8 mouse cellular contexts compared by ENCODE assay signal in genomic region chr13:49607714-49608113, GRCm38 (mm10). TPM values are rescaled to one million over a fixed set of nuclear protein-coding genes. Genes with fewer than 3 reads are reported as not detected.
DNase-seq lines count a peak whose midpoint lies in the region; ATAC-seq lines count a peak whose summit lies in the region.

Ogn (plus strand) TSS chr13:49608046.

- ATAC-seq in forebrain, embryonic 12.5 days (ENCODE audit: low FRiP score), result no peak
- ATAC-seq in heart, embryonic 15.5 days (replicated peaks; ENCODE audit: insufficient number of reproducible peaks, insufficient read depth, low FRiP score, low read depth), result peak; percentile 76; the same call in 1 of the 2 replicates
- ATAC-seq in limb, embryonic 15.5 days (ENCODE audit: insufficient number of reproducible peaks, low FRiP score, low TSS enrichment, low read depth), result no peak

- H3K4me3 ChIP-seq in forebrain, embryonic 12.5 days (replicated peaks), result no peak within 1 kb of the TSS
- no peak within 1 kb of the TSS for H3K4me3 ChIP-seq in forebrain, embryonic 10.5 days
- H3K4me3 ChIP-seq in heart, embryonic 15.5 days, result peak within 1 kb of the TSS; percentile 37
- H3K4me3 ChIP-seq in limb, embryonic 15.5 days, result peak within 1 kb of the TSS; percentile 37

- WGBS in forebrain, embryonic 12.5 days, result 69% methylated on average over 4 of the region's 4 CpGs
- 78% methylated on average over 4 of the region's 4 CpGs for WGBS in forebrain, embryonic 10.5 days
- WGBS in heart, embryonic 15.5 days, result 24% methylated on average over 4 of the region's 4 CpGs
- WGBS in limb, embryonic 15.5 days, result 14% methylated on average over 4 of the region's 4 CpGs

- H3K27ac ChIP-seq in forebrain, embryonic 12.5 days, result no peak within 1 kb of the TSS
- H3K27ac ChIP-seq in forebrain, embryonic 10.5 days, result no peak within 1 kb of the TSS
- H3K27ac ChIP-seq in heart, embryonic 15.5 days, result peak within 1 kb of the TSS; percentile 73
- peak within 1 kb of the TSS; percentile 83 for H3K27ac ChIP-seq in limb, embryonic 15.5 days

- no peak for DNase-seq in forebrain, embryonic 10.5 days (ENCODE audit: extremely low spot score, low spot score)
- peak; percentile 9 for DNase-seq in brain, adult 2 months (ENCODE audit: low read depth, low spot score)
- DNase-seq in right cerebral cortex, adult 18-20 months, result no peak
- DNase-seq in layer of hippocampus, adult 9-11 months, result no peak
- DNase-seq in retina, embryonic 14.5 days (ENCODE audit: low spot score), result no peak

- no peaks in the 10 kb centered on the region for H3K36me3 ChIP-seq in forebrain, embryonic 12.5 days (replicated peaks)
- no peaks in the 10 kb centered on the region for H3K36me3 ChIP-seq in forebrain, embryonic 10.5 days (replicated peaks)
- no peaks in the 10 kb centered on the region for H3K36me3 ChIP-seq in heart, embryonic 15.5 days
- no peaks in the 10 kb centered on the region for H3K36me3 ChIP-seq in limb, embryonic 15.5 days

- H3K27me3 ChIP-seq in forebrain, embryonic 12.5 days, result no peaks in the 10 kb centered on the region
- no peaks in the 10 kb centered on the region for H3K27me3 ChIP-seq in forebrain, embryonic 10.5 days (ENCODE audit: poor library complexity, severe bottlenecking)
- H3K27me3 ChIP-seq in heart, embryonic 15.5 days, result no peaks in the 10 kb centered on the region
- H3K27me3 ChIP-seq in limb, embryonic 15.5 days, result no peaks in the 10 kb centered on the region

- no peaks in the 10 kb centered on the region for H3K9me3 ChIP-seq in forebrain, embryonic 12.5 days
- H3K9me3 ChIP-seq in forebrain, embryonic 10.5 days, result peaks cover 3% of the 10 kb centered on the region; the same call in 1 of the 2 replicates
- H3K9me3 ChIP-seq in heart, embryonic 15.5 days (replicated peaks), result no peaks in the 10 kb centered on the region
- no peaks in the 10 kb centered on the region for H3K9me3 ChIP-seq in limb, embryonic 15.5 days

- H3K4me2 ChIP-seq in forebrain, embryonic 12.5 days, result no peak within 1 kb of the TSS
- peak within 1 kb of the TSS; percentile 46 for H3K4me2 ChIP-seq in heart, embryonic 15.5 days
- H3K4me2 ChIP-seq in limb, embryonic 15.5 days, result peak within 1 kb of the TSS; percentile 26; the same call in 1 of the 2 replicates

- H3K4me1 ChIP-seq in forebrain, embryonic 12.5 days, result no peaks in the 10 kb centered on the region
- no peaks in the 10 kb centered on the region for H3K4me1 ChIP-seq in forebrain, embryonic 10.5 days
- H3K4me1 ChIP-seq in heart, embryonic 15.5 days (replicated peaks), result no peaks in the 10 kb centered on the region
- no peaks in the 10 kb centered on the region for H3K4me1 ChIP-seq in limb, embryonic 15.5 days

- H3K9ac ChIP-seq in forebrain, embryonic 12.5 days, result no peak within 1 kb of the TSS
- no peak within 1 kb of the TSS for H3K9ac ChIP-seq in heart, embryonic 15.5 days
- no peak within 1 kb of the TSS for H3K9ac ChIP-seq in limb, embryonic 15.5 days

RNA-seq across cellular contexts. Expression of gene Ogn, which starts in this region (rescaled TPM):
- 10.6 and 13.9 TPM in 2 replicates for polyA plus RNA-seq in forebrain, embryonic 12.5 days (2016; fragmentation: Nextera tagmentation; extraction: Ambion mirVana)
- polyA plus RNA-seq in forebrain, embryonic 10.5 days (2016; fragmentation: Nextera tagmentation; extraction: Ambion mirVana), result 1.7 and 2.6 TPM in 2 replicates
- polyA plus RNA-seq in heart, embryonic 15.5 days (2015; fragmentation: Nextera tagmentation; extraction: Ambion mirVana), result 51.3 and 59.7 TPM in 2 replicates
- polyA plus RNA-seq in limb, embryonic 15.5 days (2015; fragmentation: Nextera tagmentation; extraction: Ambion mirVana), result 324 and 326 TPM in 2 replicates

Comparison
In these comparisons a context has a peak if more than half of its experiments do, and no peak if none do; other contexts are left out.
1. H3K27ac ChIP-seq: peak in heart, embryonic 15.5 days (single experiment) and limb, embryonic 15.5 days (single experiment); none in forebrain, embryonic 12.5 days (single experiment) and forebrain, embryonic 10.5 days (single experiment).
2. H3K4me3 ChIP-seq: peak in heart, embryonic 15.5 days (single experiment) and limb, embryonic 15.5 days (single experiment); none in forebrain, embryonic 12.5 days (single experiment) and forebrain, embryonic 10.5 days (single experiment).